Mouse (Mus musculus): ENCODE results near the gene Tpp1. TPM values are rescaled to one million over a fixed set of nuclear protein-coding genes. Genes with fewer than 3 reads are reported as not detected.
A peak's percentile ranks its signal among the peaks of the same experiment; 100 is the strongest.

The Tpp1 gene
- 33.3 and 38.3 TPM in 2 replicates for polyA plus RNA-seq (2016; fragmentation: Nextera tagmentation; extraction: Ambion mirVana)

DNA sequence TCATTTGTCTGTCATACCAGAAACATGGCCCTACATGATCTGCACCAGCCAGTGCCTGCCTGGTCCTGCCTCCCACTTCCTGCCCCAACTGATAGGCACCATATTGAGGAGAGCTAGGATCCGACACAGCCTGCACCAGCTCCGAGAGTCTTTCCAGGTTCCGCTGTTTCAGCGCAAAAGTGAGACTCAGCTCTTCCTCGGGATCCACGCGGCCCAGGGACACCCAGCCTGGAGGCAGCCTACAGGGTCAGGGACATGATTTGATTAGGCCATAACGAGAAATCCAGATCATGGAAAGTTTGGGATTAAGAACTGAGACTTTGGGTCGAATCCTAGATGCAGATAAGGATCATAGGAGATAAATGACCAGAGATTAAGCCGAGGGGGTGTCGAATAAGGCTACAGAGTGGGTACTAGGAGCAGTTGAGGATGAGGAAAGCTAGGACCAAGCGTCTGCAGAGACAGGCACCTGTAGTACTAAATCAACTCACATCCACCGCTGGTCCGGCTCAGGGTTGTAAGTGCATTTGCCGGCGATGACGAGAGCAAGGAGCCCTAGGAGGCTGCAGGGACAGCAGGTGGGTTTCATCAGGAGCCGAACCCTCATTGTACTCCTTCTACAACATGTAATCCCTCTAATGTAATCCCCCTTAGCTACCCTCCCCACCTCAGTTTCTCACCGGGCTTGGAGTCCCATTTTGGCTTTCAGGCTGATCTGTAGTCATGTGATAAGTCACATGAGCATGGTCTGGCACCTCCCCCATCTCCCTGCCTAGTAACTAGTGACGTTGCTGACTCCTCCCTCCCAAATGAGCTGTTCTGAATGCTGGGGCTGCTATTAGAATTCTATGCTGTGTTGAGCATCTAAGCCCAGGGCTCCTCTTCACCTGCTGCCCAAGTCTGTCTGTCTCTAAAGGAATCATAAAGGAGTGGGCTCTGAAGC, at the start of gene Tpp1:
TSS of gene Tpp1 (minus strand) at position 745 of the 943 bp plus-strand sequence.
- Histone ChIP-seq H3K4me2 (peak within 1 kb of the TSS; percentile 76), H3K9ac (replicated peaks) (peak within 1 kb of the TSS; percentile 64), H3K4me3 (replicated peaks) (peak within 1 kb of the TSS; percentile 56), H3K27me3 (no peaks in the 10 kb centered on the region), H3K36me3 (peaks cover 67% of the 10 kb centered on the region), H3K27ac (no peak within 1 kb of the TSS), H3K4me1 (replicated peaks) (peaks cover 7% of the 10 kb centered on the region), H3K9me3 (no peaks in the 10 kb centered on the region)
- peak; percentile 82 for ATAC-seq (ENCODE audit: insufficient number of reproducible peaks, insufficient read depth, low FRiP score, low TSS enrichment, low read depth)
- 22% methylated on average over 20 of the region's 20 CpGs for WGBS

DNA sequence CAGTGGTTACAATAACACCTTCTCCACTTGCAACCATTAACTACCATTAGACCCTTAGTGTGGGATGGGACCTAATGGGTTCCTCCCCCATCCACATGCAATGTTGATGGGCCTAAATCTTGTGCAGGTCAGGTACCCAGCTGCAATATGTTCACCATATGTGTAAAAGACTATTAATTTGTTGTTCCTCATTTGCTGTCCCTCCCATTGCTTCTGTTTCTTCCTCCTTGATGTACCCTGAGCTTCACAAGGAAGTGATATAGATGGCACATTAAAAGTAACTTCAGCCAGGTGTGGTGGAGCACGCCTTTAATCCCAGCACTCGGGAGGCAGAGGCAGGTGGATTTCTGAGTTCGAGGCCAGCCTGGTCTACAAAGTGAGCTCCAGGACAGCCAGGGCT, 44.9 kb upstream of the Tpp1 start:
- H3K4me3 ChIP-seq (replicated peaks), result no peak overlapping the region
- ATAC-seq (ENCODE audit: insufficient number of reproducible peaks, insufficient read depth, low FRiP score, low TSS enrichment, low read depth), result no peak
- H3K9ac ChIP-seq (replicated peaks), result no peak overlapping the region
- no peaks in the 10 kb centered on the region for H3K4me1 ChIP-seq (replicated peaks)
- no peaks in the 10 kb centered on the region for H3K9me3 ChIP-seq
- no peak overlapping the region for H3K4me2 ChIP-seq
- H3K27ac ChIP-seq, result no peak overlapping the region
- 78% methylated on average over 3 of the region's 3 CpGs for WGBS
- no peaks in the 10 kb centered on the region for H3K36me3 ChIP-seq
- no peaks in the 10 kb centered on the region for H3K27me3 ChIP-seq

DNA sequence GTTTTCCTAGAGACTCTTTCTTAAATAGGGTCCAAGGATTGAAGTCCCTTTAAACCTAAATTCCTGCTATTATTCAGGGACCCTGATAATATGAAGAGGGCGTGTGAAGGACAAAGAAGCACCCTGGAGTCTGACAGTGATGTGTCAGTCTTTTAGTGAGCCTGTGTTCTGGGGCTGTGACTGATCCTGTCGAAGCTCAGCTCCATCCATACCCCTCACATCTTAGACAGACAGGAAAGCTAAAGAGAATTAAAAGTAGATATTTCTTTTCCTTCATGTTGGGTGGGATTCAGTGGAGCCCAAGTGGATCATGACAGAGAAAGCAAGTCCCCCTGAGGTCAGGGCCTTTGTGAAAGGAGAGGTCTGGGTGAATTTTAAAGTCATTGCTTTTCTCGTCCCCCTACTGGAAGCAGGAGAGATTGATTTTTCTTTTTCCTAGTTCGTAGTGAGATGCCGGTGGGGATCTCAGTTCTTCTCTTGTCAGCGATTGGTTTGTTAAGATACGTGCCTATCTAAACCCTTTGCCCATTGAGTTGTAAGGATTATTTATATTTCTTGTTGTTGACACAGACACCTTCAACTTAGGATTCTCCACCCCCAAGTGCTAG, 43.8 kb upstream of the Tpp1 start:
- 0 out of 2 replicates have a peak overlapping the region, but pooled peaks have one; percentile 23 for H3K9ac ChIP-seq (replicated peaks)
- WGBS, result 25% methylated on average over 7 of the region's 7 CpGs
- no peaks in the 10 kb centered on the region for H3K9me3 ChIP-seq
- no peaks in the 10 kb centered on the region for H3K4me1 ChIP-seq (replicated peaks)
- H3K4me3 ChIP-seq (replicated peaks), result no peak overlapping the region
- no peaks in the 10 kb centered on the region for H3K27me3 ChIP-seq
- no peak overlapping the region for H3K27ac ChIP-seq
- no peak overlapping the region for H3K4me2 ChIP-seq
- H3K36me3 ChIP-seq, result no peaks in the 10 kb centered on the region
- ATAC-seq (ENCODE audit: insufficient number of reproducible peaks, insufficient read depth, low FRiP score, low TSS enrichment, low read depth), result no peak

DNA sequence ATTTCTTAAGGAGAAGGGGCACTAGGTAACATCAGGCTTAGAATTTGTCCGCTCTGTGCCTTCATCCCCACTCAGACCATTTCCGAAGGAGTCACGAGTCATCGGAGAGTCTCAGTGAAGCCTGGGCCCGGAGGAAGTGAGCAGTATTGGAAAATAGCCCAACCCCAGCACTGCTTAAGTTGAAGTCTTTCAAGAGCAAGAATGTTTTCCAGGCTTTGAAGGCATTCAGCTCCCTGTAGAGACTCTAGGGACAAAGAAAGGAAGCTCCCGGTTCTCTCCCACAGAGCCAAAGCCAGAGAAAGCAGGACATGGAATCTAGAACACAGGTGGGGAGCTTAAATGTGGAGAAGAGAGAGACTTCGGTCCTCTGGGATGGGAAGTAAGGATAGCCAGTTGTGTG, 41.7 kb upstream of the Tpp1 start:
- Histone ChIP-seq H3K27me3 (no peaks in the 10 kb centered on the region), H3K9me3 (no peaks in the 10 kb centered on the region), H3K4me1 (replicated peaks) (peaks cover 3% of the 10 kb centered on the region; the same call in 1 of the 2 replicates), H3K4me3 (replicated peaks) (no peak overlapping the region), H3K27ac (no peak overlapping the region), H3K4me2 (no peak overlapping the region), H3K36me3 (no peaks in the 10 kb centered on the region), H3K9ac (replicated peaks) (no peak overlapping the region)
- no peak for ATAC-seq (ENCODE audit: insufficient number of reproducible peaks, insufficient read depth, low FRiP score, low TSS enrichment, low read depth)
- 79% methylated on average over 7 of the region's 7 CpGs for WGBS

GRCm38 (mm10) chr7:105791147-105791546, 39.1 kb upstream of the Tpp1 start:
- Histone ChIP-seq H3K27ac (no peak overlapping the region), H3K9me3 (no peaks in the 10 kb centered on the region), H3K9ac (replicated peaks) (no peak overlapping the region), H3K4me1 (replicated peaks) (peaks cover 15% of the 10 kb centered on the region), H3K4me2 (no peak overlapping the region), H3K4me3 (replicated peaks) (no peak overlapping the region), H3K27me3 (no peaks in the 10 kb centered on the region), H3K36me3 (0 out of 2 replicates have a peak, but pooled peaks cover under 1% of the 10 kb centered on the region)
- ATAC-seq (ENCODE audit: insufficient number of reproducible peaks, insufficient read depth, low FRiP score, low TSS enrichment, low read depth), result no peak
- 90% methylated on average over 1 of the region's 1 CpGs for WGBS

DNA sequence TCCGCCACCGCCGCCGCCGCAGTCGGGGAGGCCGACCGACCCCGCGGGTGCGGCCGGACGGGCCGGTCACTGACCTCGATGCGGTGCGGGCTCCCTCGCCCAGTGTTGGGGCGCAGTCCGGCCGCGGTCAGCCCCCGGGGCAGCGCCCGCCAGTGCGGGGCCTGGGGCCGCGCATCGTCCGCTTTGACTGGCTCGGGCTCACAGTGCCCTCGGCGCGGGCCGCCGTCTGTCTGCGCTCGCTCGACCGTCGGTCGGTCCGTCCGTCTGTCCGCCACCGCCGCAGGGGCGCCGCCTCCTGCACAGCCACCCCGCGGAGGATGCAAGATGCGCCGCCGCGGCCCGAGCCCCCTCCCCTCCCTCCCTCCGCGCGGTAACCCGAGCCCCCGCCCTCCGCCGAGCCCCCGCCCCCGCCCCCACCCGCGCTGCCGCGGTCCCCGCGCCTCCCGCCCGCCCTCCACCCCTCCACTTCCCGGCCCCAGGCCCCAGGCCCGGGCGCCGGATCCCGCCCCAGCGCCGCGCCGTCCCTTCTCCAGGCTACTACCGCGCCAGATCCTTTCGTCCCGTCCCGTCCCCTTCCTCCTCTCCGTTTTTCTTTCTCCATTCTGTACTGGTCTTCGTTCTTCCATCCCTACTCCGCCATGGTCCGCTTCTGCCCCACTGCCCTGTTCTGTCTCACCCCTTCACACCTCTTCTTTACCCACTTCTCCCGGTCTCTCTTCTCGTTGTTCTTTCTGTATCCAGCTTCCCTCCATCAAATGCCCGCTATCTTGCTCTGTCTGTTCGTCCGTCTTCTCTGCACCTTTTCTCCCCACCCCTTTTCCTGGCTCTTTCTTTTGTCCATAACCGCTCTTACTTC, 35.5 kb upstream of the Tpp1 start, which contains the start of gene Dchs1:
TSS of gene Dchs1 (minus strand) at position 370 of the 856 bp plus-strand sequence.
- WGBS, result under 1% methylated on average over 78 of the region's 97 CpGs
- peaks cover 42% of the 10 kb centered on the region for H3K4me1 ChIP-seq (replicated peaks)
- no peaks in the 10 kb centered on the region for H3K27me3 ChIP-seq
- H3K9me3 ChIP-seq, result no peaks in the 10 kb centered on the region
- peak within 1 kb of the TSS; percentile 95 for H3K4me3 ChIP-seq (replicated peaks)
- ATAC-seq (ENCODE audit: insufficient number of reproducible peaks, insufficient read depth, low FRiP score, low TSS enrichment, low read depth), result peak; percentile 75
- peaks cover 36% of the 10 kb centered on the region for H3K36me3 ChIP-seq
- peak within 1 kb of the TSS; percentile 96 for H3K27ac ChIP-seq
- H3K9ac ChIP-seq (replicated peaks), result peak within 1 kb of the TSS; percentile 99
- H3K4me2 ChIP-seq, result peak within 1 kb of the TSS; percentile 84

- Histone ChIP-seq H3K36me3 (peaks cover 44% of the 10 kb centered on the region), H3K27me3 (no peaks in the 10 kb centered on the region), H3K4me1 (replicated peaks) (peaks cover 42% of the 10 kb centered on the region), H3K27ac (peak overlapping the region; percentile 96), H3K9me3 (no peaks in the 10 kb centered on the region), H3K4me3 (replicated peaks) (peak overlapping the region; percentile 95), H3K9ac (replicated peaks) (peak overlapping the region; percentile 99), H3K4me2 (peak overlapping the region; percentile 84)
- ATAC-seq (ENCODE audit: insufficient number of reproducible peaks, insufficient read depth, low FRiP score, low TSS enrichment, low read depth), result peak; percentile 77
- 4% methylated on average over 19 of the region's 20 CpGs for WGBS
These were observed 34.7 kb upstream of the Tpp1 start for GRCm38 (mm10) chr7:105786506-105787284.

DNA sequence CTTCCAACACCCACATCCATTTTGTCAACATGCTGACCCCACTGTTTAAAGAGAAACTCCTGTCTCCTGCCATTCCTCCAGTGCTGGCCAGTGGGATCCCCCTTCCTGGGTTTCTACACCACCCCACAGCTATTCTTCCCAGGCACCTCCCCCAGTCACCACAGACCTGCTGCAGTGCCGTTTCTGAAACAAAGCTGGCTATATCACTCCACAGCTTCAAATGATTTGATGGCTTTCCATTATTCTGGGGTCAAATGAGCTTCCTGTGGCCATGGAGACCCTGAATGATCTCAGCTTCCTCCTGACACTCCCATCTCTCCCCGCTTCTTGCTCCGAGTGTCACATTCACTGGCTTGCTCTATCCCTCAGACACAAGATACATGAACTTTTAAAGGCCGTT, 32.5 kb upstream of the Tpp1 start:
- no peak overlapping the region for H3K9ac ChIP-seq (replicated peaks)
- 40% methylated on average over 4 of the region's 4 CpGs for WGBS

DNA sequence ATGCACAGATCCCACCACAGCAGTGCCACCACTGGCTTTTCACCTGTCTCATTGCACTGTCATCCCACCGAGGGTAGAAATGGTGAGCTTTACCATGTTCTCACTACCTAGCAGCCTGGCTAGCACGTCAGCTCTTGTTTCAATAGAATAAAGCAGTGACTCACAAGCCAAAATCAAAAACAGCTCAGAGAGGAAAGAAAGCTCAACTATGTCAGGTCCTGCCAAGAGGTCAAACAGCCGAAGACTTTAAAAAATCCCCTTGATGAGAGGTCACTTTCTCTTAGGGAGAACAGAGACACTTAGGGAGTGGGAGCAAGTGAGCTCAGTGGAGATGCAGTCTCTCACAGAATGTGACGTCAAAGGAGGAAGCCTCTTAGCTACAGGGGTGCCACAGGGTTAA, 31.8 kb upstream of the Tpp1 start:
- no peak for ATAC-seq (ENCODE audit: insufficient number of reproducible peaks, insufficient read depth, low FRiP score, low TSS enrichment, low read depth)
- H3K4me3 ChIP-seq (replicated peaks), result no peak overlapping the region

More for the DNA sequence above, 32.5 kb upstream of the Tpp1 start:
- no peak for ATAC-seq (ENCODE audit: insufficient number of reproducible peaks, insufficient read depth, low FRiP score, low TSS enrichment, low read depth)
- no peaks in the 10 kb centered on the region for H3K9me3 ChIP-seq
- H3K36me3 ChIP-seq, result peaks cover 62% of the 10 kb centered on the region
- H3K4me3 ChIP-seq (replicated peaks), result peak overlapping the region; percentile 6; the same call in 1 of the 2 replicates
- H3K27me3 ChIP-seq, result no peaks in the 10 kb centered on the region
- H3K27ac ChIP-seq, result no peak overlapping the region
- peak overlapping the region; percentile 84 for H3K4me2 ChIP-seq
- peaks cover 50% of the 10 kb centered on the region for H3K4me1 ChIP-seq (replicated peaks)

More for the DNA sequence above, 31.8 kb upstream of the Tpp1 start:
- peaks cover 69% of the 10 kb centered on the region for H3K36me3 ChIP-seq
- no peak overlapping the region for H3K27ac ChIP-seq
- peaks cover 56% of the 10 kb centered on the region for H3K4me1 ChIP-seq (replicated peaks)
- no peaks in the 10 kb centered on the region for H3K9me3 ChIP-seq
- H3K27me3 ChIP-seq, result no peaks in the 10 kb centered on the region
- WGBS, result 48% methylated on average over 4 of the region's 4 CpGs
- H3K9ac ChIP-seq (replicated peaks), result no peak overlapping the region
- peak overlapping the region; percentile 84; the same call in 1 of the 2 replicates for H3K4me2 ChIP-seq

Data from limb, embryonic 12.5 days (tissue).